Mouse (Mus musculus) megakaryocyte, embryonic 14.5 days (primary cell): Measurements from ENCODE around the gene Myoc.

Source experiments
- FLI1 ChIP-seq: IDR thresholded peaks from 2 replicates; pipeline ENCODE4 v1.6.1; 2012; ENCODE audit warnings: low read length, inconsistent platforms, mixed read lengths
- GATA1 ChIP-seq: IDR thresholded peaks from 3 replicates; pipeline ENCODE4 v1.6.1; 2012; ENCODE audit warnings: mixed read lengths, low read length, inconsistent platforms, borderline replicate concordance

- TF ChIP-seq FLI1 (no peak), GATA1 (no peak)
These were observed 2.4 kb upstream of the Myoc start for GRCm38 (mm10) chr1:162636516-162636915.
